Mouse (Mus musculus) limb, embryonic 14.5 days (tissue): ENCODE measurements around the gene Gm7951. TPM values are rescaled to one million over a fixed set of nuclear protein-coding genes. Genes with fewer than 3 reads are reported as not detected.
"Not testable (repeated sequence)": the region's sequence is repeated elsewhere in the genome, so short reads cannot be mapped to it uniquely, and the experiment has no call there.

Source experiments
- ATAC-seq: fragments of 200-750 bp; cut with Nextera tagmentation; 2 replicates; pipeline ENCODE4 v1.8.0; 2017; ENCODE audit warnings: low read depth, moderate number of reproducible peaks, moderate TSS enrichment; ENCODE audit not compliant: low FRiP score
- DNase-seq: peaks from one replicate; pipeline ENCODE4 v3.0.0-alpha.2; 2015; ENCODE audit warnings: low spot score
- H3K27ac ChIP-seq: fragments of 300-500 bp; sonication (generic); replicated peaks from 2 replicates; pipeline ENCODE4 v1.5.1; 2014; ENCODE audit warnings: low read depth, mild to moderate bottlenecking, low read length, moderate library complexity, mixed read lengths
- H3K27me3 ChIP-seq: fragments of 300-500 bp; sonication (generic); 2 replicates; pipeline ENCODE4 v1.6.1; 2014; ENCODE audit warnings: low read length, mixed read lengths; ENCODE audit not compliant: control insufficient read depth, insufficient read depth
- H3K36me3 ChIP-seq: fragments of 300-500 bp; sonication (generic); 2 replicates; pipeline ENCODE4 v1.6.1; 2014; ENCODE audit warnings: mild to moderate bottlenecking, low read length, moderate library complexity, mixed read lengths; ENCODE audit not compliant: control insufficient read depth, insufficient read depth
- H3K4me1 ChIP-seq: fragments of 300-500 bp; sonication (generic); 2 replicates; pipeline ENCODE4 v1.6.1; 2014; ENCODE audit warnings: antibody characterized with exemption, low read length, mixed read lengths; ENCODE audit not compliant: control insufficient read depth, insufficient read depth
- H3K4me2 ChIP-seq: fragments of 300-500 bp; sonication (generic); replicated peaks from 2 replicates; pipeline ENCODE4 v1.6.1; 2014; ENCODE audit warnings: low read depth, mild to moderate bottlenecking, low read length, moderate library complexity; ENCODE audit not compliant: severe bottlenecking
- H3K4me3 ChIP-seq: fragments of 300-500 bp; sonication (generic); replicated peaks from 2 replicates; pipeline ENCODE4 v1.5.1; 2014; ENCODE audit warnings: low read length
- H3K9ac ChIP-seq: fragments of 300-500 bp; sonication (generic); 2 replicates; pipeline ENCODE4 v1.6.1; 2014; ENCODE audit warnings: mild to moderate bottlenecking, low read depth, low read length, moderate library complexity; ENCODE audit not compliant: severe bottlenecking
- H3K9me3 ChIP-seq: fragments of 300-500 bp; sonication (generic); 2 replicates; pipeline ENCODE4 v1.6.1; 2016; ENCODE audit warnings: low read length; ENCODE audit not compliant: control insufficient read depth
- WGBS: fragments of 180-500 bp; shearing (Covaris S2); extraction: QIAGEN DNeasy Blood & Tissue Kit; methylation state at CpG from one replicate; pipeline ENCODE4 v1.1.7; 2014; 5-methylcytosine and 5-hydroxymethylcytosine counted together
- polyA plus RNA-seq, 2 experiments: library from polyadenylated mRNA; depleted of rRNA in 1 of 2; stranded (reverse) in 1 of 2; unstranded in 1 of 2; fragments of >200 nt; fragmentation: Nextera tagmentation in 1 of 2; extraction: Ambion mirVana in 1 of 2; gene quantifications; 2 replicates each; pipeline versions ENCODE4 v1.2.1 to v1.2.3; 2012 to 2014

Gm7951 gene
- polyA plus RNA-seq (2012; rRNA removed), result not detected in 2 replicates
- polyA plus RNA-seq (2014; fragmentation: Nextera tagmentation; extraction: Ambion mirVana), result not detected in 2 replicates

DNA sequence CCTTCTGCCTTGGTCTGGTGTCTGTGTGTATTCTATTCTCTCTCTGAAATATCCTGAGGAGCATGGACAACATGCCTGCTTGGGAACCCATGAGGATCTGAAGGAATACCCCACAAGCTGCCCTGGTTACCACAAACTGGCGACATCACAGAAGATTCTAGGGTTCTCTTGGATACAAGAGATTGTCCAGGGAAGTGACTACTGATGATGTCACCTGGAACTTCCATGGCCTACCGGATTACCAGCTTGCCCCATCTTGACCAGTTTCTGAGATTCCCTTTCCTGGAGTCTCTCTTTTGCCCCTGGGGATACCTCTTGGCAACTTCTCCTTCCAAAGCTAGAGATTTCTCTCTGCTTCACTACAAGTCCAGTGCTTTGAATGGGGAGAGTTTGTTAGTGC, at the start of gene Gm7951:
Gene Gm7951 (minus strand): TSS at position 101 of the 400 bp plus-strand sequence.
- not testable (repeated sequence) for H3K27me3 ChIP-seq, DNase-seq, H3K9me3 ChIP-seq, H3K36me3 ChIP-seq, H3K4me3 ChIP-seq, H3K9ac ChIP-seq, H3K4me2 ChIP-seq, H3K27ac ChIP-seq, ATAC-seq, H3K4me1 ChIP-seq
- WGBS, result no CpG with 5 or more reads among the region's 2 CpGs

DNA sequence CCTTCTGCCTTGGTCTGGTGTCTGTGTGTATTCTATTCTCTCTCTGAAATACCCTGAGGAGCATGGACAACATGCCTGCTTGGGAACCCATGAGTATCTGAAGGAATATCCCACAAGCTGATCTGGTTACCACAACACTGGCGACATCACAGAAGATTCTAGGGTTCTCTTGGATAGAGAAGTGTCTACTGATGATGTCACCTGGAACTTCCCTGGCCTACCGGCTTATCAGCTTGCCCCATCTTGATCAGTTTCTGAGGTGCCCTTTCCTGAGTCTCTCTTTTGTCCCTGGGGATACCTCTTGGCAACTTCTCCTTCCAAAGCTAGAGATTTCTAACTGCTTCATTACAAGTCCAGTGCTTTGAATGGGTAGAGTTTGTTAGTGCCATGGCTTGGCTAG, 45.4 kb upstream of the Gm7951 start, which contains the start of gene Gm17027:
Gene Gm17027 (minus strand): TSS at position 101 of the 400 bp plus-strand sequence.
- H3K9ac ChIP-seq, H3K9me3 ChIP-seq, H3K36me3 ChIP-seq, ATAC-seq, H3K27ac ChIP-seq, DNase-seq, H3K4me1 ChIP-seq, H3K4me3 ChIP-seq, H3K27me3 ChIP-seq, H3K4me2 ChIP-seq: not testable (repeated sequence)
- WGBS, result 100% methylated on average over 1 of the region's 2 CpGs

- not testable (repeated sequence) for ATAC-seq, H3K36me3 ChIP-seq, H3K9ac ChIP-seq, DNase-seq, H3K4me1 ChIP-seq, H3K4me2 ChIP-seq, H3K4me3 ChIP-seq, H3K9me3 ChIP-seq, H3K27me3 ChIP-seq, H3K27ac ChIP-seq
- 83% methylated on average over 5 of the region's 8 CpGs for WGBS
Measured at GRCm38 (mm10) chr14:42134571-42134970, 17.4 kb upstream of the Gm7951 start.

DNA sequence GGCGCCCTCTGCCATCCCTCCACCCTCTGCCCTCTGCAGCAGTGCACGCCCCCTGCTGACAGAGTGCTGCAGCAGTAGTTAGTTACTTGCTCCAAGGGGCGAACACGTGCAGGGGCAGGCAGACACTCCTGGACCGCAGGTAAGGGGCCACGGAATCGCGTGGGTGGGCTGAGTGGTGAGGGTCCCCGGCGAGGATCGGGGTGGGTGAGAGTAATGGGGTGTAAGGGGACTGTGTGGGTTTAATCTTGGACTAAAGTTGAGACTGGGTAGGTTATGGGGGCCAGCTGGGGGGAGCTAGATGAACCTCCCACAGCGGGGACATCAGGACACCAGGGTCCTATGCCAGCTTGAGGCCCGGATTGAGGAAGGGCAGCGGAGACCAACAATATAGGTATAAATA, 16.6 kb upstream of the Gm7951 start:
- 55% methylated on average over 9 of the region's 14 CpGs for WGBS

More for the DNA sequence above, 16.6 kb upstream of the Gm7951 start:
- not testable (repeated sequence) for H3K27me3 ChIP-seq, H3K27ac ChIP-seq, H3K9ac ChIP-seq, H3K4me1 ChIP-seq, H3K9me3 ChIP-seq, H3K4me2 ChIP-seq, DNase-seq, H3K4me3 ChIP-seq, H3K36me3 ChIP-seq, ATAC-seq

Other genes starting within 250 kb of the Gm7951 start
- not detected in 2 replicates for gene Gm7980, start 210.1 kb downstream of the Gm7951 start, polyA plus RNA-seq (2012; rRNA removed)
- gene Gm7980, start 210.1 kb downstream of the Gm7951 start, polyA plus RNA-seq (2014; fragmentation: Nextera tagmentation; extraction: Ambion mirVana), result not detected in 2 replicates
- not detected in 2 replicates for gene 1700049E17Rik1, start 192.4 kb downstream of the Gm7951 start, polyA plus RNA-seq (2012; rRNA removed)
- not detected in 2 replicates for gene 1700049E17Rik1, start 192.4 kb downstream of the Gm7951 start, polyA plus RNA-seq (2014; fragmentation: Nextera tagmentation; extraction: Ambion mirVana)
- not detected in 2 replicates for gene 1700024B05Rik, start 173.4 kb downstream of the Gm7951 start, polyA plus RNA-seq (2012; rRNA removed)
- gene 1700024B05Rik, start 173.4 kb downstream of the Gm7951 start, polyA plus RNA-seq (2014; fragmentation: Nextera tagmentation; extraction: Ambion mirVana), result not detected in 2 replicates
- not detected in 2 replicates for gene Gm6401, start 149.4 kb downstream of the Gm7951 start, polyA plus RNA-seq (2012; rRNA removed)
- gene Gm6401, start 149.4 kb downstream of the Gm7951 start, polyA plus RNA-seq (2014; fragmentation: Nextera tagmentation; extraction: Ambion mirVana), result not detected in 2 replicates
- gene Gm3543, start 134.0 kb downstream of the Gm7951 start, polyA plus RNA-seq (2012; rRNA removed), result not detected in 2 replicates
- not detected in 2 replicates for gene Gm3543, start 134.0 kb downstream of the Gm7951 start, polyA plus RNA-seq (2014; fragmentation: Nextera tagmentation; extraction: Ambion mirVana)
- not detected in 2 replicates for gene Gm17027, start 45.3 kb upstream of the Gm7951 start, polyA plus RNA-seq (2012; rRNA removed)
- gene Gm17027, start 45.3 kb upstream of the Gm7951 start, polyA plus RNA-seq (2014; fragmentation: Nextera tagmentation; extraction: Ambion mirVana), result not detected in 2 replicates
- not detected in 2 replicates for gene Gm3573, start 73.4 kb upstream of the Gm7951 start, polyA plus RNA-seq (2012; rRNA removed)
- gene Gm3573, start 73.4 kb upstream of the Gm7951 start, polyA plus RNA-seq (2014; fragmentation: Nextera tagmentation; extraction: Ambion mirVana), result not detected in 2 replicates
- gene Gm17026, start 142.7 kb upstream of the Gm7951 start, polyA plus RNA-seq (2012; rRNA removed), result not detected in 2 replicates
- not detected in 2 replicates for gene Gm17026, start 142.7 kb upstream of the Gm7951 start, polyA plus RNA-seq (2014; fragmentation: Nextera tagmentation; extraction: Ambion mirVana)
- gene Gm9611, start 180.0 kb upstream of the Gm7951 start, polyA plus RNA-seq (2012; rRNA removed), result not detected in 2 replicates
- not detected in 2 replicates for gene Gm9611, start 180.0 kb upstream of the Gm7951 start, polyA plus RNA-seq (2014; fragmentation: Nextera tagmentation; extraction: Ambion mirVana)
- gene Gm7995, start 192.8 kb upstream of the Gm7951 start, polyA plus RNA-seq (2012; rRNA removed), result not detected in 2 replicates
- gene Gm7995, start 192.8 kb upstream of the Gm7951 start, polyA plus RNA-seq (2014; fragmentation: Nextera tagmentation; extraction: Ambion mirVana), result not detected in 2 replicates